Mouse (Mus musculus): ENCODE measurements around the gene Akap10. TPM values are rescaled to one million over a fixed set of nuclear protein-coding genes. Genes with fewer than 3 reads are reported as not detected.

The Akap10 gene
- polyA plus RNA-seq, 1 experiment from 2014 or later: 12.6 TPM

DNA sequence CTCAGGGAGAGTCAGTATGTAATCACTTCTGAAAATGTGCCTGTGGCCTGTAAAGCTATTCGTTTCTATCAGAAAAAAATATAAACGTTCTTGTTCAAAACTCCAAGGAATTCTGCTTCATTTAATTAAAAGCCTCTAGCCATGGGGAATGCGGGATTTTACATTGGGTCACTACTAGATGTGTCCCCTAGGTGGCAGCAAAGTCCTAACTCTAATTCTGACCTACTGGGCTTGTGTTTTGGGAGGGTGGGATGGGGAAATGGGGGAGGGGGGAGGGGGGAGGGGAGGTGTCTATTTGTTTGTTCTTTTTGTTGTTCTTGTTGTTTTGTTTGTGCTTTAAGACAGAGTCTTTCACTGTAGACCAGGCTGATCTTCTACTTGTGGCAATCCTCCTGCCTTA is 19.3 kb upstream of the Akap10 start:
- no peaks in the 10 kb centered on the region for H3K27me3 ChIP-seq (replicated peaks; ENCODE audit: control insufficient read depth, insufficient read depth, low read length)
- ATAC-seq (ENCODE audit: low read depth) (no peak), DNase-seq (ENCODE audit: low spot score) (peak; percentile 29)
- H3K9ac ChIP-seq (ENCODE audit: low read depth, low read length): no peak overlapping the region
- H3K4me3 ChIP-seq (ENCODE audit: low read depth, low read length): no peak overlapping the region
- H3K4me1 ChIP-seq (ENCODE audit: control insufficient read depth, insufficient read depth, low read length): no peaks in the 10 kb centered on the region
- no peak overlapping the region for H3K4me2 ChIP-seq (ENCODE audit: low read depth, low read length)
- WGBS: 0% methylated on average over 3 of the region's 3 CpGs
- no peaks in the 10 kb centered on the region for H3K36me3 ChIP-seq (ENCODE audit: control insufficient read depth, insufficient read depth, low read length)
- no peak overlapping the region for H3K27ac ChIP-seq (replicated peaks; ENCODE audit: low read depth, low read length)
- no peaks in the 10 kb centered on the region for H3K9me3 ChIP-seq (ENCODE audit: control insufficient read depth, low read length)

DNA sequence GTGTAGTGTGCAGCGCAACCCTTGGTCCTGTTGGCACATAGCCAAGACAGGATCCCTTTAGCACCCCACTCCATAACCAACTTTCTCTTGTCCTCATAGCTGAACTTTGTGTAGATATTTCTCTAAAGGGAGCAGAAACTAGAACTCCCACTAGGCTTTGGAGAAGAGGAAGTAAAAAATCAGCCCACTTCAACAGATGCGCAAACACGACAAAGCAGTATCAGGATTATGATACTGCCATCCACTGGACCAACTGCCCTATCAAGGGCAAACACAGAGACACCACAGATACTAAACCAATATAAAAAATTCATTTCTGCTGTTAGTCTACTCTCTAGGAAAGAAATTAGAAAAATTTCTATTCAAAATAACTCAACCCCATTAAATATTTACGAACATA is 16.6 kb upstream of the Akap10 start:
- Histone ChIP-seq H3K4me2 (ENCODE audit: low read depth, low read length) (no peak overlapping the region), H3K4me1 (ENCODE audit: control insufficient read depth, insufficient read depth, low read length) (no peaks in the 10 kb centered on the region), H3K27ac (replicated peaks; ENCODE audit: low read depth, low read length) (no peak overlapping the region), H3K36me3 (ENCODE audit: control insufficient read depth, insufficient read depth, low read length) (no peaks in the 10 kb centered on the region), H3K27me3 (replicated peaks; ENCODE audit: control insufficient read depth, insufficient read depth, low read length) (no peaks in the 10 kb centered on the region), H3K4me3 (ENCODE audit: low read depth, low read length) (no peak overlapping the region), H3K9ac (ENCODE audit: low read depth, low read length) (no peak overlapping the region), H3K9me3 (ENCODE audit: control insufficient read depth, low read length) (no peaks in the 10 kb centered on the region)
- WGBS: 92% methylated on average over 4 of the region's 4 CpGs
- ATAC-seq (ENCODE audit: low read depth) (no peak), DNase-seq (ENCODE audit: low spot score) (no peak)

DNA sequence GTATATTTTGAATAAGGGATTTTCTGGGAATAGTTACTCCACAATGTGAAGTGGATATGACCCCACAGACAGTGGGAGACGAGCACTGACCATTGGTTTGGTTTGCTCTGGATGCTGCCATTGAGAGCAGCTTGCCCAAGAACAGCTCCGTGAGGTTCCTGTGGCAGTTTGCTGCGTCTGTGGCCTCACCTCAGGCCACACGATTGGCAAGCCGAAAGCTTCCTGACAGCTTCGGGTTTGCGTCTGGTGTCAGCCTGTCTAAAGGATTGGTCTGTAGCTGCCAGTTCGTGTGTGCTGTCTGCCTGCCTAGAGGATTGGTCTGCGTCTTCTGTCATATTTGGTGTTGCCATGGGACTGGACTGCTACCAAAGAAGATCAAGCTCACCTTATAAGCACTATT is 14.4 kb upstream of the Akap10 start:
- H3K4me1 ChIP-seq (ENCODE audit: control insufficient read depth, insufficient read depth, low read length): no peaks in the 10 kb centered on the region
- DNase-seq (ENCODE audit: low spot score) (no peak), ATAC-seq (ENCODE audit: low read depth) (no peak)
- no peaks in the 10 kb centered on the region for H3K9me3 ChIP-seq (ENCODE audit: control insufficient read depth, low read length)
- WGBS: 73% methylated on average over 9 of the region's 9 CpGs
- H3K9ac ChIP-seq (ENCODE audit: low read depth, low read length): no peak overlapping the region
- H3K27me3 ChIP-seq (replicated peaks; ENCODE audit: control insufficient read depth, insufficient read depth, low read length): no peaks in the 10 kb centered on the region
- no peaks in the 10 kb centered on the region for H3K36me3 ChIP-seq (ENCODE audit: control insufficient read depth, insufficient read depth, low read length)
- no peak overlapping the region for H3K4me2 ChIP-seq (ENCODE audit: low read depth, low read length)
- no peak overlapping the region for H3K27ac ChIP-seq (replicated peaks; ENCODE audit: low read depth, low read length)
- no peak overlapping the region for H3K4me3 ChIP-seq (ENCODE audit: low read depth, low read length)

DNA sequence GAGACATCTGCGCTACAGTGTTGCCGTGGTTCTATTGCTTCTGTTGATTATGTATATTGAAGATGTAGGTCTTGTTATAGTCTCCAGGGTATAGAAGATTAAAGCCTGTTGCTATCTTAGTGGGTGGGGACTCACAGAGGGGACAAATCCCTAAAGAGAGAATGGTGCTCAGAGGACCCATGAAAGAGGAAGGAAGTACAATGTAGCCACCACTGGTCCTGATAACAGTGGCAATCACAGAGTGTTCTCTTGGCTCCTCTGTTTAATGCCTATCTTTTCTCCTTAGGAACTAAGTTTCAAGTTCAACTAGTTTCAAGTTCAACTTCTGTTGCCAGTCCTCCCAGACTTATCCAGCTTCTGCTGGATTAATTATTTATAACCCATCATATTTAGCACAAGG is 12.9 kb upstream of the Akap10 start:
- no peak overlapping the region for H3K4me3 ChIP-seq (ENCODE audit: low read depth, low read length)
- H3K36me3 ChIP-seq (ENCODE audit: control insufficient read depth, insufficient read depth, low read length): no peaks in the 10 kb centered on the region
- H3K27me3 ChIP-seq (replicated peaks; ENCODE audit: control insufficient read depth, insufficient read depth, low read length): no peaks in the 10 kb centered on the region
- H3K4me1 ChIP-seq (ENCODE audit: control insufficient read depth, insufficient read depth, low read length): no peaks in the 10 kb centered on the region
- H3K9ac ChIP-seq (ENCODE audit: low read depth, low read length): no peak overlapping the region
- ATAC-seq (ENCODE audit: low read depth) (no peak), DNase-seq (ENCODE audit: low spot score) (no peak)
- H3K4me2 ChIP-seq (ENCODE audit: low read depth, low read length): no peak overlapping the region
- no peaks in the 10 kb centered on the region for H3K9me3 ChIP-seq (ENCODE audit: control insufficient read depth, low read length)
- WGBS: 79% methylated on average over 2 of the region's 2 CpGs
- H3K27ac ChIP-seq (replicated peaks; ENCODE audit: low read depth, low read length): no peak overlapping the region

DNA sequence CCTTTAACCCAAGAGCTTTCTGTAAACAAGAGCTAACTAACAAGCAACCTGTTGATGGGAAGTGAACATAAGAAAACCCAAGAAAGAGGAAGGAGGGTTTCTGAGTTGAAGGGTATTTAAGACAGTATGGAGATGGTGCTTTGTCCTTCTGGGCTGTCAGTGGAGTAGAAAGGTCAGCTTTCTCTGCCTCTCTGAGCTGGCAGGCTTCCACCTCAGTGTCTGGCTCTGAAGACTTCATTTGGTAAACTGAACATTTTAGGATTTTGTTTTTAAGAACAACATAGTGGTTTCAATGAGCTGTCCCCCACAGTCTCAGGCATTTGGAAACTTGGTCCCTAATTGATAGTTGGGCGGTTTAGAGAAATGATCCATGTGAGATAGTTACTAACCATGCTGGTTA is 7.7 kb upstream of the Akap10 start:
- Histone ChIP-seq H3K36me3 (ENCODE audit: control insufficient read depth, insufficient read depth, low read length) (no peaks in the 10 kb centered on the region), H3K4me1 (ENCODE audit: control insufficient read depth, insufficient read depth, low read length) (no peaks in the 10 kb centered on the region), H3K9ac (ENCODE audit: low read depth, low read length) (no peak overlapping the region), H3K4me3 (ENCODE audit: low read depth, low read length) (no peak overlapping the region), H3K27me3 (replicated peaks; ENCODE audit: control insufficient read depth, insufficient read depth, low read length) (no peaks in the 10 kb centered on the region), H3K27ac (replicated peaks; ENCODE audit: low read depth, low read length) (no peak overlapping the region), H3K4me2 (ENCODE audit: low read depth, low read length) (no peak overlapping the region), H3K9me3 (ENCODE audit: control insufficient read depth, low read length) (no peaks in the 10 kb centered on the region)
- DNase-seq (ENCODE audit: low spot score) (no peak), ATAC-seq (ENCODE audit: low read depth) (no peak)
- WGBS: 85% methylated on average over 1 of the region's 1 CpGs

DNA sequence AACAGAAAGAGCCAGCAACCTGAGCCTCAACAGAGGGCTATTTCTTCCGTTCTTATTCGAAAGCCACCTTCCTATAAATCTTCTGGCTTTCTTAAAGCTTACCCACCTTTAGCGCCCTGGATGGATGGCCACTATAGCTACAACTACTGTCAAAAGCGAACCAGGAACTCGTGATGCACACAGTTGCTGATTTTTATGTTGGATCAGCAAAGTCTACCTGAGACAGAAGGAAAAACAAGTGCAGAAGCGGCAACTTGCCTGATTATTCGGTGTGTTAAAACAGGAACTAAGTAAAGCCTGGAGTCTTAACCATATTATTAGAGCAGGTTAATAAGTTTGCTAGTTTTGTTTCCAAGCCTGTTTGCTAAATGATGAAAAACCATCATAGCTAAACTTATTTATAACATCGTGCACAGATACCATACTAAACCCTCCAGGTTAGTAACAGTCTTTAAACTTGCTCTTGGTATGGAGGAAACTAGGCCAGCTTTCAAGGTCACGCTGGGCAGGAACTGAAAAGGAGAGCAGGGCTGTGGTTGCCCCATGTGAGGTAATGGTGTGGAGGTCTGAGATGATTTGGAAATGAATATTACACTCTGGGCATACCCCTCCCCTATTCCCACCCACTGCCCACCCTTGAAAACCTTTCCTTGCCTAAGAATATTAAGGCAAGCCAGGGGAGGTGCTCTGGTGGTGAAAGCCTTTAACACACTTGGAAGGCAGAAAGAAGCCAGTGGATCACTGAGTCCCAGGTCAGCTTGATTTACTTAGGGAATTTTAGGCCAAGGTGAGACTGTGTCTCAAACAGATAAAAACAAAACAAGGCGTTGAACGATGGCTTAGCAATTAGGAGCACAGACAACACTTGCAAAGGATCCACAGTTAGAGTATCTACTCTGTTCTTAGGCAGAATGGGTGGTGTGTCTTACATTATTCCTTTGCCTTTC is 861 bp upstream of the Akap10 start:
- H3K9me3 ChIP-seq (ENCODE audit: control insufficient read depth, low read length): no peaks in the 10 kb centered on the region
- 19% methylated on average over 11 of the region's 11 CpGs for WGBS

DNA sequence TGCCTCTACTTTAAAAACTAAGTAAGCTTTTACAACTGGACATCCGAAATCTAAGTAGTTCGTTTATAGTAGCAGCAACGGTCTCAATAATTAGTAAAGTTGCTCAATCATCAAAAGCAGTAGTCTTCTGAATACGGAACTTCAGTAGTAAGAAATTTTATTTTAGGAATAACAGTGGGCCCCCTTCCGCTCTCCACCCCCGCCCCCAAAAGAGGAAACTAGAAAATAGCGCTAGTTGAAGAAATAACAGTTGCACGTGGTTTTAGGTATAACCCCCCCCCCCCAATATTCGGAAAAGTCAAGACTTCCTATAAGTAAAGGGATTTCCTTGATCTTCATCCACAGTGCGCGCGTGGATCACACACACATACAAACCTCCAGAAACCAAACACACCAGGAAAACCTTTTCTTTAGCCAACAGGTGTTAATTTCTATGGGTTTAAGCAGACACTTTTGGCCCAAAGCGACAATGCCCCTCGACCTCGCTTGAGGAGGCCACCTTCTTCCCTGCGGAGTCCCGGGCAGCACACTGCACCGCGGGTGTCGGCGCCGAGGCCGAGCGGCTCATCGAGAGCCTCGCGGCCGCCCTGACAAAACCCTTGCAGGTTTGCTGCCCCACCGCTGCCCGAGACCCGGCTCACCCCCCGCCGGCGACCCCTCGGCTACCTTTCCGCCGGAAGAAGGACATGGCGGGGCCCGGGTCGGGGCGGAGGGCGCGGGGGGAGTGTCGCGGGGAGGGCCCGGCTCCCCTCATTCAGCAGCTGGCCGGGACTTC is 542 bp downstream of the Akap10 start:
- Histone ChIP-seq H3K27me3 (replicated peaks; ENCODE audit: control insufficient read depth, insufficient read depth, low read length) (no peaks in the 10 kb centered on the region), H3K36me3 (ENCODE audit: control insufficient read depth, insufficient read depth, low read length) (no peaks in the 10 kb centered on the region), H3K4me1 (ENCODE audit: control insufficient read depth, insufficient read depth, low read length) (peaks cover 11% of the 10 kb centered on the region), H3K4me3 (ENCODE audit: low read depth, low read length) (peak overlapping the region; percentile 95), H3K9ac (ENCODE audit: low read depth, low read length) (peak overlapping the region; percentile 94), H3K27ac (replicated peaks; ENCODE audit: low read depth, low read length) (peak overlapping the region; percentile 93), H3K4me2 (ENCODE audit: low read depth, low read length) (peak overlapping the region; percentile 69), H3K9me3 (ENCODE audit: control insufficient read depth, low read length) (no peaks in the 10 kb centered on the region)
- ATAC-seq (ENCODE audit: low read depth) (peak; percentile 60), DNase-seq (ENCODE audit: low spot score) (peak; percentile 8)
- 1% methylated on average over 28 of the region's 47 CpGs for WGBS

More for the DNA sequence above, 861 bp upstream of the Akap10 start:
- no peaks in the 10 kb centered on the region for H3K27me3 ChIP-seq (replicated peaks; ENCODE audit: control insufficient read depth, insufficient read depth, low read length)
- H3K4me1 ChIP-seq (ENCODE audit: control insufficient read depth, insufficient read depth, low read length): peaks cover 11% of the 10 kb centered on the region
- no peaks in the 10 kb centered on the region for H3K36me3 ChIP-seq (ENCODE audit: control insufficient read depth, insufficient read depth, low read length)
- no peak; the same call in 1 of the 2 replicates for ATAC-seq (ENCODE audit: low read depth)
- peak overlapping the region; percentile 69 for H3K4me2 ChIP-seq (ENCODE audit: low read depth, low read length)
- DNase-seq (ENCODE audit: low spot score): no peak
- peak overlapping the region; percentile 95 for H3K4me3 ChIP-seq (ENCODE audit: low read depth, low read length)
- peak overlapping the region; percentile 94 for H3K9ac ChIP-seq (ENCODE audit: low read depth, low read length)
- peak overlapping the region; percentile 93 for H3K27ac ChIP-seq (replicated peaks; ENCODE audit: low read depth, low read length)

DNA sequence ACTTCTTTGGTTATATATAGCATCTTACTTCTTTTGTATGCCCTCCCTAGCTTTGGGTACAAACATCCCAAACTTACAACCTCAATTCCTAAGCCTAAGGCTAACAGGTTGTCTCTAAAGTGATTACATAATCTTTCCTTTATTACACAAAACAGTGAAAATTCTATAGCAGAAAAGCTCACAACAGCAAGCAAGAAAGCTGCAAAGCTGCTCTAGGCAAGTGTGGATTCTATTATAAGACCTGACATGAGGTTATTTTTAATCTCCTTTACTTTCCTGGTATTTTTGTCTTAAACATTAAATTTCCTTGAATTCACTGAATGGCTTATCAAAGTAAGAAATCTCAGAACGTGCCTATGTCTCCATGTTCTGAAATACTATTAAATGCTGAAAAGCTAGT is 6.7 kb downstream of the Akap10 start:
- H3K9ac ChIP-seq (ENCODE audit: low read depth, low read length): no peak overlapping the region
- no peaks in the 10 kb centered on the region for H3K4me1 ChIP-seq (ENCODE audit: control insufficient read depth, insufficient read depth, low read length)
- no peaks in the 10 kb centered on the region for H3K9me3 ChIP-seq (ENCODE audit: control insufficient read depth, low read length)
- DNase-seq (ENCODE audit: low spot score): no peak
- H3K36me3 ChIP-seq (ENCODE audit: control insufficient read depth, insufficient read depth, low read length): peaks cover 21% of the 10 kb centered on the region
- ATAC-seq (ENCODE audit: low read depth): no peak
- 77% methylated on average over 1 of the region's 1 CpGs for WGBS
- no peak overlapping the region for H3K4me3 ChIP-seq (ENCODE audit: low read depth, low read length)
- no peak overlapping the region for H3K4me2 ChIP-seq (ENCODE audit: low read depth, low read length)
- no peak overlapping the region for H3K27ac ChIP-seq (replicated peaks; ENCODE audit: low read depth, low read length)
- no peaks in the 10 kb centered on the region for H3K27me3 ChIP-seq (replicated peaks; ENCODE audit: control insufficient read depth, insufficient read depth, low read length)
